Mouse (Mus musculus) c-Kit-positive CD71-positive TER-119-negative erythroid progenitor cells, embryonic 14.5 days (primary cell): ENCODE results near the gene 9530077C05Rik.
A peak's percentile ranks its signal among the peaks of the same experiment; 100 is the strongest.
"Not testable (repeated sequence)": the region's sequence is repeated elsewhere in the genome, so short reads cannot be mapped to it uniquely, and the experiment has no call there.

ENCODE experiments used
- DNase-seq: peaks from one replicate; pipeline ENCODE4 v3.0.0-alpha.2; 2013; ENCODE audit warnings: low read depth

9530077C05Rik gene

GRCm38 (mm10) chr9:22411002-22411857 is at the start of gene 9530077C05Rik:
Gene 9530077C05Rik, plus strand, starts transcription at chr9:22411513.
- DNase-seq, result peak; percentile 97

GRCm38 (mm10) chr9:22366221-22366620 is 45.1 kb upstream of the 9530077C05Rik start:
- DNase-seq, result no peak

- no peak for DNase-seq
These were observed 44.7 kb upstream of the 9530077C05Rik start for GRCm38 (mm10) chr9:22366621-22367020.

- no peak for DNase-seq
These were observed 43.3 kb upstream of the 9530077C05Rik start for GRCm38 (mm10) chr9:22368030-22368429.

- DNase-seq, result no peak
These were observed 38.6 kb upstream of the 9530077C05Rik start for GRCm38 (mm10) chr9:22372760-22373159.

GRCm38 (mm10) chr9:22376086-22376485 is 35.2 kb upstream of the 9530077C05Rik start:
- DNase-seq, result no peak

GRCm38 (mm10) chr9:22385890-22386289 is 25.4 kb upstream of the 9530077C05Rik start:
- no peak for DNase-seq

- DNase-seq, result peak; percentile 31
These were observed 23.4 kb upstream of the 9530077C05Rik start for GRCm38 (mm10) chr9:22387901-22388300.

- DNase-seq, result peak; percentile 50
These were observed 22.8 kb upstream of the 9530077C05Rik start for GRCm38 (mm10) chr9:22388401-22388980.

- DNase-seq, result peak; percentile 81
These were observed 22.3 kb upstream of the 9530077C05Rik start, which contains the start of gene Anln for GRCm38 (mm10) chr9:22389021-22389476. Gene Anln, minus strand, starts transcription at chr9:22389188.

GRCm38 (mm10) chr9:22389736-22390245 is 21.5 kb upstream of the 9530077C05Rik start:
- peak; percentile 17 for DNase-seq

- DNase-seq, result no peak
These were observed 20.9 kb upstream of the 9530077C05Rik start for GRCm38 (mm10) chr9:22390390-22390789.

GRCm38 (mm10) chr9:22394725-22395124 is 16.6 kb upstream of the 9530077C05Rik start:
- DNase-seq, result no peak

GRCm38 (mm10) chr9:22399021-22399420 is 12.3 kb upstream of the 9530077C05Rik start:
- DNase-seq, result no peak

- no peak for DNase-seq
These were observed 9.3 kb upstream of the 9530077C05Rik start for GRCm38 (mm10) chr9:22402001-22402400.

- DNase-seq, result no peak
These were observed 8.3 kb upstream of the 9530077C05Rik start for GRCm38 (mm10) chr9:22402976-22403375.

- not testable (repeated sequence) for DNase-seq
These were observed 7.8 kb upstream of the 9530077C05Rik start for GRCm38 (mm10) chr9:22403501-22403900.

GRCm38 (mm10) chr9:22405414-22405813 is 5.9 kb upstream of the 9530077C05Rik start:
- DNase-seq, result no peak

GRCm38 (mm10) chr9:22407633-22408032 is 3.7 kb upstream of the 9530077C05Rik start:
- not testable (repeated sequence) for DNase-seq

GRCm38 (mm10) chr9:22408344-22408743 is 3.0 kb upstream of the 9530077C05Rik start:
- DNase-seq, result not testable (repeated sequence)

GRCm38 (mm10) chr9:22409501-22409900 is 1.8 kb upstream of the 9530077C05Rik start:
- DNase-seq, result no peak

GRCm38 (mm10) chr9:22416187-22416586 is 4.9 kb downstream of the 9530077C05Rik start:
- DNase-seq, result no peak

- no peak for DNase-seq
These were observed 6.2 kb downstream of the 9530077C05Rik start for GRCm38 (mm10) chr9:22417547-22417946.
